ENCODE assay signal across 9 mouse cellular contexts in the genomic region with DNA sequence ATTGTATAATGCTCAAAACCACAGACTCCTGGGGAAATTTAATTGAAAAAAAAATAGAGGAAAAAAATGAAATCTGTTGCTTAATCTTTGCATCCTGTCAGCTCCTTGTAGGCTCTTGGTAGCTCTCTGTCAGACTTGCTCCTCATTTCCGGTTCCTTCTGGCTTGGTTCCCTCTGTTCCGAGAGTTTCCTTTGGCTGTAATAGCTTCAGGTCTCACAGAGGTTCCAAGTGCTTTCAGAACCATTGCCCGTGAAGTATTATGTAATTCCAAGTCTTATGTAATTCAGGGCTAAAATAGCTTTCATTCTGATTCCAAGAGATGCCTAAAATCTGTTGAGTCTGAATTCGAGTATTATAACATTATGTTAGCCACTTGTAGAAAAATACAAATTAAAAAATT.
DNase-seq lines count a peak whose midpoint lies in the region; ATAC-seq lines count a peak whose summit lies in the region.
"Had no signal": no experiment of that assay in that cellular context is flagged by ENCODE, and none has a peak within 500 bp of the region (broad histone marks: within the 10 kb centered on the region; RNA-seq: fewer than 3 reads in every experiment).

No protein-coding gene starts in this region.

- H3K4me1 ChIP-seq in kidney, embryonic 14.5 days (ENCODE audit: control insufficient read depth, insufficient read depth, low read length) = no peaks in the 10 kb centered on the region
- H3K4me1 ChIP-seq in forebrain, embryonic 10.5 days = no peaks in the 10 kb centered on the region
- H3K4me1 ChIP-seq: megakaryocyte, embryonic 14.5 days had no signal

- H3K9me3 ChIP-seq in kidney, embryonic 14.5 days (ENCODE audit: control insufficient read depth, low read length) = no peaks in the 10 kb centered on the region
- peaks cover 4% of the 10 kb centered on the region; the same call in 1 of the 2 replicates for H3K9me3 ChIP-seq in forebrain, embryonic 10.5 days
- H3K9me3 ChIP-seq: megakaryocyte, embryonic 14.5 days had no signal

- WGBS in kidney, embryonic 14.5 days = 69% methylated on average over 4 of the region's 4 CpGs
- 88% methylated on average over 4 of the region's 4 CpGs for WGBS in forebrain, embryonic 10.5 days

- H3K36me3 ChIP-seq in kidney, embryonic 14.5 days (ENCODE audit: control insufficient read depth, insufficient read depth, low read length) = no peaks in the 10 kb centered on the region
- H3K36me3 ChIP-seq in forebrain, embryonic 10.5 days (replicated peaks) = no peaks in the 10 kb centered on the region

- H3K4me2 ChIP-seq in kidney, embryonic 14.5 days (replicated peaks; ENCODE audit: low read depth, low read length) = no peak overlapping the region

- intact Hi-C loops in gastrocnemius, postnatal 14 days (cut with DNase I; ENCODE audit: low total_unique reads) = no loop called here

- no peak overlapping the region for H3K4me3 ChIP-seq in kidney, embryonic 14.5 days (ENCODE audit: low read length)
- no peak overlapping the region for H3K4me3 ChIP-seq in forebrain, embryonic 10.5 days
- H3K4me3 ChIP-seq: megakaryocyte, embryonic 14.5 days had no signal

- no peaks in the 10 kb centered on the region for H3K27me3 ChIP-seq in kidney, embryonic 14.5 days (ENCODE audit: control insufficient read depth, insufficient read depth, low read length)
- no peaks in the 10 kb centered on the region for H3K27me3 ChIP-seq in forebrain, embryonic 10.5 days (ENCODE audit: poor library complexity, severe bottlenecking)
- H3K27me3 ChIP-seq: megakaryocyte, embryonic 14.5 days had no signal

- DNase-seq in kidney, adult 18-20 months = peak; percentile 31
- DNase-seq in brain, adult 2 months (ENCODE audit: low read depth, low spot score) = peak; percentile 94
- DNase-seq in gastrocnemius, postnatal 14 days = peak; percentile 54
- DNase-seq in layer of hippocampus, adult 9-10 months (ENCODE audit: low spot score) = peak; percentile 53
- DNase-seq in right cerebral cortex, adult 2 months (ENCODE audit: low spot score in 2 of 2) = peak; percentile 57 to 58
- no peak for DNase-seq in thymus, postnatal 25 days
- no peak for DNase-seq in forebrain, embryonic 10.5 days (ENCODE audit: extremely low spot score, low spot score)

- ATAC-seq in kidney, embryonic 14.5 days (ENCODE audit: low FRiP score, low TSS enrichment) = no peak

- no peak overlapping the region for H3K9ac ChIP-seq in kidney, embryonic 14.5 days (ENCODE audit: low read depth, low read length)

- no peak overlapping the region for H3K27ac ChIP-seq in kidney, embryonic 14.5 days (ENCODE audit: low read depth, low read length)
- no peak overlapping the region for H3K27ac ChIP-seq in forebrain, embryonic 10.5 days

Comparison
In these comparisons a context has a peak if more than half of its experiments do, and no peak if none do; other contexts are left out.
1. DNase-seq: peak in kidney, adult 18-20 months (single experiment), brain, adult 2 months (single experiment), gastrocnemius, postnatal 14 days (single experiment), layer of hippocampus, adult 9-10 months (single experiment) and right cerebral cortex, adult 2 months (2 of 2); none in thymus, postnatal 25 days (single experiment) and forebrain, embryonic 10.5 days (single experiment).